Mouse (Mus musculus): Measurements from ENCODE around the gene Zbtb38.
A peak's percentile ranks its signal among the peaks of the same experiment; 100 is the strongest.
"Not testable (repeated sequence)": the region's sequence is repeated elsewhere in the genome, so short reads cannot be mapped to it uniquely, and the experiment has no call there.

The Zbtb38 gene

GRCm38 (mm10) chr9:96684165-96684792 is 68.4 kb downstream of the Zbtb38 start:
- no peak for DNase-seq (ENCODE audit: low read depth, low spot score)

DNA sequence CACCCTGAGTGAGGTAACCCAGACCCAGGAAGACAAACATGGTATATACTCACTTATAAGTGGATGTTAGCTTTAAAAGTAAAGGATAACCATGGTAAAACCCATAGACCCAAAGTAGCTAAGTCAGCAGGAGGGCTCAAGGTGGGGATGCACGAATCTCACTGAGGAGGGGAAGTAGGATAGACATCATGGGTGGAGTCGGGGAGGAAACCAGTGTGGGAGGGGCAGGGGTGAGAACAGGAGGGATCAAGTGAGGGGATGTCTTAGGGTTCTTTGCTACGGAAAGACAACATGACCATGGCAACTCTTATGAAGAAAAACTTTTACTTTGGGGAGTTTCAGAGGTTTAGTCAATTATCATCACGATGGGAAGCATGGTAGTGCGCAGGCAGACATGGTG is 74.0 kb downstream of the Zbtb38 start:
- no peak for DNase-seq (ENCODE audit: low read depth, low spot score)

GRCm38 (mm10) chr9:96677711-96678110 is 74.9 kb downstream of the Zbtb38 start:
- not testable (repeated sequence) for DNase-seq (ENCODE audit: low read depth, low spot score)

- no peak for DNase-seq (ENCODE audit: low read depth, low spot score)
Measured at GRCm38 (mm10) chr9:96676671-96677070, 76.0 kb downstream of the Zbtb38 start.

DNA sequence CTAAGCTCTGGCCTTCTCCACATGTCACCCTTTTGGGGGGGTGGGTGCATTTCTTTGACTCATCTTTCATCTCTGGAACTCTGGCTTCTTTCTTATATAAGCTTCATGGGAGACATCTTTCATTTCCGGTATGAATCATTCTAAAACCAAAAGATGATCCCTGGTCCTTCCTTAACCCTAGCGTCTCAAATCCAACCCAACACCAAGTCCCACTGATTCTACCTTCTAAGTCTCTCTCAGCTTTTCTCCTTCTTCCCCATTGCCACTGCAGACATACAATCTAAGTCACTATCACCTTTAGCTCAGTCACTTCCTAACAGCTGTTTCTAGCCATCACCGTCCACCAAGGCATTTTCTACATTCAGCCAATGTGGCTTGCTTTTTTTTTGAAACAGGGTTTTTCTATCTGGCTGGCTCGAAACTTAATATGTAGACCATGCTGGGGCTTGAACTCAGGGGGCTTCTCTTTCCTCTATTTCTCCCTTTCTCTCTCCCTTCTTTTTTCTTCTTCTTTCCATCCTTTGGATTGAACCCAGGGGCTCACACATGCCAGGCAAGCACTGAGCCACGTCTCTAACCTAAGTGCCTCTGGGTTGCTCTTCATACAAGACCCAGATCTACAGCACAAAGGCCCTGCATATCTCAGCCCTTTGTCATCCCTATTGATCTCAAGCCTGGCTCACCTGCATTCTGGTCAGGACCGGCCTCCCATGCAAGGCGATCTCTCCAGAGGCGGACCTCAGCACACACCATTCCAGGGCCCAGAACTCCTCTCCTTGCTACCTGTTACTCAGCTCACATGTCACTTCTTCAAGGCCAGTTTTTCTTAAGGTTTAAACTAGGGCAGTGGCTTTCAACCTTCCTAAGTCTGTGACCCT is 76.6 kb downstream of the Zbtb38 start:
- DNase-seq (ENCODE audit: low read depth, low spot score), result no peak

GRCm38 (mm10) chr9:96675071-96675762 is 77.4 kb downstream of the Zbtb38 start:
- DNase-seq (ENCODE audit: low read depth, low spot score), result no peak

GRCm38 (mm10) chr9:96674301-96674700 is 78.3 kb downstream of the Zbtb38 start:
- no peak for DNase-seq (ENCODE audit: low read depth, low spot score)

GRCm38 (mm10) chr9:96672466-96672865 is 80.2 kb downstream of the Zbtb38 start:
- no peak for DNase-seq (ENCODE audit: low read depth, low spot score)

GRCm38 (mm10) chr9:96671249-96671648 is 81.4 kb downstream of the Zbtb38 start:
- no peak for DNase-seq (ENCODE audit: low read depth, low spot score)

DNA sequence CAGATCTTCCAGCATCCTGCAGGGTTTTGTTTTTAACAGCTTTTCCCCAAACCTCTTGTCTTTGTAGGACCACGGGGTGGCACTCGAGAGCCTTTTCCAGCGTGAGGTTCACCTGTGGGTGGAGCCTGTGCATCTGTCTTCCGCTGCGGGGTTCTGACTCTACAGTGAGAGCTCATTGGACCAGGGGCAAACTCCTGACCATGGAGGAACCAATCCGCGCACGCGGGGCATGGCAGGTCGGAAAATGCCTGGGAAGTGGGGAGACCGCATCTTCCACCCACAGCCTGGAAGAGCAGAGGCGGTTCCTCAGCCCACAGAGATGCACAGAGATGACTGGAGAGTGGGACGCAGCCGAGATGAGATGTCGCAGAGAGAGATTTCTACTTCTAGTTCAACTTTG is 82.8 kb downstream of the Zbtb38 start:
- peak; percentile 95 for DNase-seq (ENCODE audit: low read depth, low spot score)

GRCm38 (mm10) chr9:96668628-96669027 is 84.0 kb downstream of the Zbtb38 start:
- DNase-seq (ENCODE audit: low read depth, low spot score), result no peak

GRCm38 (mm10) chr9:96660510-96661244 is 92.0 kb downstream of the Zbtb38 start:
- peak; percentile 45 for DNase-seq (ENCODE audit: low read depth, low spot score)

GRCm38 (mm10) chr9:96659801-96660200 is 92.8 kb downstream of the Zbtb38 start:
- DNase-seq (ENCODE audit: low read depth, low spot score), result no peak

GRCm38 (mm10) chr9:96653538-96653937 is 99.1 kb downstream of the Zbtb38 start:
- no peak for DNase-seq (ENCODE audit: low read depth, low spot score)

DNA sequence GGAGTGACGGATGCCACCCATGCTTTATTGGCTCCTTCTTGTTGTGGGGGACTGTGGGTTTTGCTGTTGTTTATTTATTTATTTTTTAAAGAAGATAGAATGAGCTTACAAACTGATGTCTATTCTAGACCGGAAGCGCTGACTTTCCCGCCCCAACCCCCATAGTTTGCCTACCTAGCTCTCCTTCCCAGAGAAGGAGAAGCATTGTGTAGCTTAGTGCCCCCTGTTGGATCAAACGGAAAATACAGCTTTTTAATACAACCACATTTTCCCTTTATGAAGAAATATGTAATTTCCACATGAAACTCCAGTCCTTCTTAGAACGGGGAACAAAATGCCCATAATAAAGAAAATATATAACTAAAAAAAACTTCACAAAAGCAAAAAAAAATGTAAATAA is 99.9 kb downstream of the Zbtb38 start:
- no peak for DNase-seq (ENCODE audit: low read depth, low spot score)

DNA sequence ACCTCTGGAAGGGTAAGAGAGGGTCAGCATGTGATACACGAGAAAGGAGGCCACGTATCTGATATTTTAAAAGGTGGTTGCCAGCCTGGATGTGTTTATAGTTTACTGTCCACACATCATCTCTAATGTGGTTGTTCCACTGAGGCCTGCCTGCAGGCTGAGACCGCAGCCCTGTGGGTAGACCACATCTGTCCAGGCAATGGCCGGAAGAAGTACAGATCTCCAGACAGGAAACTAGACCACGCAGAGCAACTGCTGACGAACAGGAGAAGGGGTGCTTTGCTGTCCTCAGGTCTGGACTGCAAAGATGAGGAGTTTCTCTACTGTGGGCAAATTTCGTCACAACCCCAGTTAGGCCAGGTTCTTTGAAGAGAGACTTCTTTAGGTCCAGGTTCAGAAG is 101.8 kb downstream of the Zbtb38 start:
- DNase-seq (ENCODE audit: low read depth, low spot score), result no peak

DNA sequence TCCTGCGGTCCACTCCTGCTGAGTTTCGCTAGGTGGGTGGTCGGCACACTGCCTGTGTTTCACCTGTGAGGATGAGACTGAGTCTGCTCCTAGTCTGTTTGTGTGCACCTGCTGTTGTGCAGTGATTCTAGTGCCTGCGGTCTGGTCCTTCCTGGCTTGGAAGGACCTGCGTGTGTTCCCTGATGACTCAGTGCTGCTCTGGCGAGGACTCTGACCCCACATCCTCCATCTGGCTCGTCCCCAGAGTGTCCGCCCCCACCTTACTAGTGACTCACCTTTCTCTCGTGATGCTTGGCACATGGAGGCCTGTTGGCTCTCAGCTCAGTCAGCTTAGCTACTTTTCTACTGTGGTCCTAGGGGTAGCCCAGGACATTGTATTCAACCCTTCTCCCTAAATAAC is 102.7 kb downstream of the Zbtb38 start:
- DNase-seq (ENCODE audit: low read depth, low spot score), result no peak

- DNase-seq (ENCODE audit: low read depth, low spot score), result no peak
Measured at GRCm38 (mm10) chr9:96649362-96649761, 103.3 kb downstream of the Zbtb38 start.

- DNase-seq (ENCODE audit: low read depth, low spot score), result no peak
Measured at GRCm38 (mm10) chr9:96646668-96647295, 105.8 kb downstream of the Zbtb38 start.

GRCm38 (mm10) chr9:96644840-96645239 is 107.8 kb downstream of the Zbtb38 start:
- DNase-seq (ENCODE audit: low read depth, low spot score), result no peak

DNA sequence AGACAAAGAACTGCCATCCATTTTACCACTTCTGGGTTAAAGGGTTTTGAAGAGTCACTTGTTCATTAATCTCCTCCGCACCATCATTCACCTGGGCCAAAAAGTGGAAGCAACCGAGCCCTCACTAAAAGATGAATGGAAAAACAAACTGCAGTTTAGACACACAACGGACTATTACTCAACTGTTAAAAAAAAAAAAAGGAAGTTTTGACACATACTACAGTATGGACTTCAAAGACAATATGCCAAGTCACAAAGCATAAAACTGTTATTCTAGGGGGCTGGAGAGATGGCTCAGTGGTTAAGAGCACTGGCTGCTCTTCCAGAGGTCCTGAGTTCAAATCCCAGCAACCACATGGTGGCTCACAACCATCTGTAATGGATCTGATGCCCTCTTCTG is 108.6 kb downstream of the Zbtb38 start:
- not testable (repeated sequence) for DNase-seq (ENCODE audit: low read depth, low spot score)

Data from brain, embryonic 18.5 days (tissue).